Mouse (Mus musculus): ENCODE measurements around the gene Git1. TPM values are rescaled to one million over a fixed set of nuclear protein-coding genes. Genes with fewer than 3 reads are reported as not detected.

Gene Git1
- polyA plus RNA-seq, 1 experiment = 53.2 TPM

DNA sequence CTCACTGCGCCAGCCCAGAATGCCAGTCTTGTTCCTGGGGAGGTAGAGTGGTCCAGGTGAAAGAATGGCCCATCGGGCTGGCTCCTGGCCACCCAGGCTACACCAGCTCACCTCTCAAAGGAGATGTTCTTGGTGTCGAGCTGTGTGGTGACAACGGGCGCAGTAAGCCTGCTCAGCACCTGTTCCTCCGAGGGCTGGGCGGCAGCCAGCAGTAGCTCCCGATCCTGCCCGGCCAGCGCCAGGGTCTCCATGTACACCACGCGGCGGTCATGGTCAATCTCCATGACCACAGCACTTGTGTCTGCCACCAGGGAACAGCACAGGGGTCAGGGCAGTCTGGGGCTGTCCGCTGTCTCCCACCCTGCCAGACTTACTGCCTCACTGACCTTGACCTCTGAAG lies 17.1 kb upstream of the Git1 start:
- no peak for TF ChIP-seq CTCF (conservative IDR thresholded peaks at IDR 0.05; ENCODE audit: insufficient read depth, insufficient read length, low read depth, low read length)
- no peak for TF ChIP-seq POLR2A (IDR thresholded peaks at IDR 0.05; ENCODE audit: low read depth, low read length)
- H3K4me3 ChIP-seq (ENCODE audit: insufficient read depth, low read depth, low read length) = no peak overlapping the region
- H3K27me3 ChIP-seq (replicated peaks; ENCODE audit: control insufficient read depth, insufficient read depth, low read length) = no peaks in the 10 kb centered on the region
- no peaks in the 10 kb centered on the region for H3K4me1 ChIP-seq (ENCODE audit: control insufficient read depth, insufficient read depth, low read length)
- no peak for DNase-seq
- H3K36me3 ChIP-seq (ENCODE audit: control insufficient read depth, insufficient read depth, low read length) = no peaks in the 10 kb centered on the region
- peak overlapping the region; percentile 87; the same call in 1 of the 2 replicates for H3K27ac ChIP-seq (ENCODE audit: insufficient read depth, low read depth, low read length)
- 60% methylated on average over 14 of the region's 14 CpGs for WGBS

DNA sequence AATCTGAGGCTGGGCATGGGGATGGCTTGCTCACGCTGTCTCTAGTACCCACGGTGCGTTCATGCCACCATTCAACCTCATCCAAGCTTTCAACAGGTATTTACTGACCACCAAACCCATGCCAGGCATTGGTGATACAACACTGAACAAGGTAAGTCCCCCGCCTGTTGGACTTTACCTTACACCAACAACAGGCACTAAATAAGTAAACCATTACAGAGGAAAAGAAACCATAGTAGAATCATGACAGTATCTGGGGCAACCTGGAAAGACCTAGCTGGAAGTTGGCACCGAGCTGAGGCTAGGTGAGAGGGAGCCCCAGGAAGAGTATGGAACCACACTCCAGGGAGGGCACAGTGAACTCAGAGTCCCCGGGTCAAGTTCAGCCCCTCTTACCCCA lies 16.5 kb upstream of the Git1 start:
- no peaks in the 10 kb centered on the region for H3K27me3 ChIP-seq (replicated peaks; ENCODE audit: control insufficient read depth, insufficient read depth, low read length)
- DNase-seq = peak; percentile 63
- no peaks in the 10 kb centered on the region for H3K4me1 ChIP-seq (ENCODE audit: control insufficient read depth, insufficient read depth, low read length)
- 57% methylated on average over 6 of the region's 6 CpGs for WGBS
- H3K4me3 ChIP-seq (ENCODE audit: insufficient read depth, low read depth, low read length) = peak overlapping the region; percentile 14; the same call in 1 of the 2 replicates
- H3K36me3 ChIP-seq (ENCODE audit: control insufficient read depth, insufficient read depth, low read length) = no peaks in the 10 kb centered on the region
- H3K27ac ChIP-seq (ENCODE audit: insufficient read depth, low read depth, low read length) = peak overlapping the region; percentile 87
- TF ChIP-seq POLR2A (IDR thresholded peaks at IDR 0.05; ENCODE audit: low read depth, low read length) (no peak), CTCF (conservative IDR thresholded peaks at IDR 0.05; ENCODE audit: insufficient read depth, insufficient read length, low read depth, low read length) (no peak)

DNA sequence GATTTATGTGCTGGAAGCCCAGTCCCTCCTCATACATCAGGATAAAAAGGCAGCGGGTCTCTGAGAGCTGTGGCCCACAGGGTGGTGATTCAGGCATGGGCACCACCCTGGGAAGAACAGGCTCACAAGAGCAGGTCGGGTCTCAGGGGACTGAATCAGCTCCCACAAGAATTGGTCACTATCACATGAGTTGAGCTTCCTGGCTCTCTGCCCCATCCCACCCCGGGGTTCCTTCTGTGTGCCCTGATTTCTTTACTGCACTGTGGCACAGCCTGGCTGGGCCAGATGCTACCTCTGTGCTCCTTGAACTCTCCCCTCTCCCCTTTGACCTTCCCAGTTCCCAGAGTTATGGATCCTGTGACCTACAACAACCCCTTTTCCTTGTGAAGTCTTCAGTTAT lies 10.3 kb upstream of the Git1 start:
- Histone ChIP-seq H3K27ac (ENCODE audit: insufficient read depth, low read depth, low read length) (no peak overlapping the region), H3K4me3 (ENCODE audit: insufficient read depth, low read depth, low read length) (no peak overlapping the region), H3K36me3 (ENCODE audit: control insufficient read depth, insufficient read depth, low read length) (no peaks in the 10 kb centered on the region), H3K4me1 (ENCODE audit: control insufficient read depth, insufficient read depth, low read length) (no peaks in the 10 kb centered on the region), H3K27me3 (replicated peaks; ENCODE audit: control insufficient read depth, insufficient read depth, low read length) (no peaks in the 10 kb centered on the region)
- TF ChIP-seq CTCF (conservative IDR thresholded peaks at IDR 0.05; ENCODE audit: insufficient read depth, insufficient read length, low read depth, low read length) (no peak), POLR2A (IDR thresholded peaks at IDR 0.05; ENCODE audit: low read depth, low read length) (no peak)
- WGBS = 70% methylated on average over 3 of the region's 3 CpGs
- no peak for DNase-seq

DNA sequence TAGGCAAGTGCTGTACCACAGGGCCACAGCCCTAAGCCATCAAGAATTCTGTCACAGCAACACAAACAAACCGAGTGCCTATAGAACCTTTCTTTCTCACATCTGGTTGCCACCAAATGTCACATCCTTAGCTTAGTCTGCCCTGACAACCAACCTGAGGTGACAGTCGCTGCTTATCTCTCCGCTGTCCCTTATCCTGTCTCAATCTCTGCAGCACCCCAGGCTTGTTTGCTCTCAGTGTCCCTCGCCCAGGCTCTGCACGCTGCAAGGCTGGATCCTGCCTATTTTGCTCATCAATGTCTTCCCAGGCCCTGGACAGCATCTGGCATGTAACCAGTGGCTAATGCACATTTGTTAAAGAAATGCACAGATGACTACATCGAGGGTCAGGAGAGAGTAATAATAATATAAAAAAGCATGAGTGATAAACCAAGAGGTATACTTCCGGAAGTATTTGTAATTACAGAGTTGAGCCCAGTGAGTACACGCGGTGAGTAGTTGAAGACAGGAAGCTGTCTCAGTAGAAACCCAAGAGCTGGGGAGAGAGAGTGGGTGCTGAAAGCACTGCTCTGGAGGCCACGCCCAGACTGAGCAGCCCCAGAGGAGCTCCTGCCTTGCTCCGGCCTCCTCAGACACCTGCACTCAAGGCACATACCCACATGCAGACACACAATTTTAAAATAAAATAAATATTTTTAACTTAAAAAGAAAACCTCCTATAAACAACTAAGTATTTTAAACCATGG lies 9.7 kb upstream of the Git1 start:
- Histone ChIP-seq H3K4me3 (ENCODE audit: insufficient read depth, low read depth, low read length) (no peak overlapping the region), H3K27ac (ENCODE audit: insufficient read depth, low read depth, low read length) (no peak overlapping the region), H3K36me3 (ENCODE audit: control insufficient read depth, insufficient read depth, low read length) (no peaks in the 10 kb centered on the region), H3K4me1 (ENCODE audit: control insufficient read depth, insufficient read depth, low read length) (no peaks in the 10 kb centered on the region; the same call in 1 of the 2 replicates), H3K27me3 (replicated peaks; ENCODE audit: control insufficient read depth, insufficient read depth, low read length) (no peaks in the 10 kb centered on the region)
- WGBS = 79% methylated on average over 11 of the region's 11 CpGs
- TF ChIP-seq POLR2A (IDR thresholded peaks at IDR 0.05; ENCODE audit: low read depth, low read length) = no peak
- TF ChIP-seq CTCF (conservative IDR thresholded peaks at IDR 0.05; ENCODE audit: insufficient read depth, insufficient read length, low read depth, low read length) = no peak
- DNase-seq = no peak

DNA sequence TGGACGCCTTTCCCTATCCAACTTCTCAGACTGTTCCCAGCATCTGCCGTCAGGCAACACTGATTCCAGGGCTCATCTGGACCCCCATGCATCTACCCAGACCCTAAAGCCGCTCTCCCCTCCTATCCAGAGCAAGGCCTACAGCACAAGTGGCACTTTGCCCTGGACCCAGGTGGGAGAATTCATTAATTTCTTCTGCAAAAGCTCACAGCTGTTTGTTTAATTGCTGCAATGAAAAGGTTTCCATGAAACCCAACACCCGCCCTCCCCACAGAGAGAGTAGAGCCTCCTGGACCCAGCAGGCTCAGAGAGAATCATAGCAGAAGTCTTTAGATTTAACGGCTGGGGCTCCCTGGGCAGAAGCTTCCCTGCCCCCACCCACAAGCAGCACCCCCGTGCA lies 8.1 kb upstream of the Git1 start:
- Histone ChIP-seq H3K4me3 (ENCODE audit: insufficient read depth, low read depth, low read length) (no peak overlapping the region), H3K27me3 (replicated peaks; ENCODE audit: control insufficient read depth, insufficient read depth, low read length) (no peaks in the 10 kb centered on the region), H3K36me3 (ENCODE audit: control insufficient read depth, insufficient read depth, low read length) (no peaks in the 10 kb centered on the region), H3K4me1 (ENCODE audit: control insufficient read depth, insufficient read depth, low read length) (no peaks in the 10 kb centered on the region; the same call in 1 of the 2 replicates), H3K27ac (ENCODE audit: insufficient read depth, low read depth, low read length) (no peak overlapping the region)
- no peak for TF ChIP-seq POLR2A (IDR thresholded peaks at IDR 0.05; ENCODE audit: low read depth, low read length)
- TF ChIP-seq CTCF (conservative IDR thresholded peaks at IDR 0.05; ENCODE audit: insufficient read depth, insufficient read length, low read depth, low read length) = no peak
- no peak for DNase-seq
- 67% methylated on average over 6 of the region's 6 CpGs for WGBS

DNA sequence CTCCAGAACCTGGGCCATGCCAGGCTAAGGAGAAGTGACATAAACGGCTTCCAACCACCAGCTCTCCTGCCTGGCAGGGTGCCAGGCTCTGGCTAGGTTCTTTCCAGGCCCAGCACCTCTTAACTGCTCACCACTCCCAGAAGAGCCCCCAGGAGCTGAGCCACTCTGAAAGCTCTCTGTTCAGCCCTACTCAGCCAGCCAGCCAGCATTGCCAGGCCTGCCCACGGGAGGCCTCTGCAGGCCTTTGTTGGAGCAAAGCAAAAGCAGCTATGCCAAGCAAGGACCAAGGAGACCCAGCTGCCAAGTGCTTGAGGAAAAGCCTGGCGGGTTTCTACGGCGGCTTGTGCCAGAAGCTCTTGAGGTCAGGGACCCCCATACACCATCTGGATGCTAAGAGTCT lies 6.6 kb upstream of the Git1 start:
- Histone ChIP-seq H3K27me3 (replicated peaks; ENCODE audit: control insufficient read depth, insufficient read depth, low read length) (no peaks in the 10 kb centered on the region), H3K27ac (ENCODE audit: insufficient read depth, low read depth, low read length) (no peak overlapping the region), H3K36me3 (ENCODE audit: control insufficient read depth, insufficient read depth, low read length) (no peaks in the 10 kb centered on the region), H3K4me1 (ENCODE audit: control insufficient read depth, insufficient read depth, low read length) (peaks cover 5% of the 10 kb centered on the region), H3K4me3 (ENCODE audit: insufficient read depth, low read depth, low read length) (no peak overlapping the region)
- WGBS = 67% methylated on average over 5 of the region's 5 CpGs
- no peak for TF ChIP-seq POLR2A (IDR thresholded peaks at IDR 0.05; ENCODE audit: low read depth, low read length)
- no peak for TF ChIP-seq CTCF (conservative IDR thresholded peaks at IDR 0.05; ENCODE audit: insufficient read depth, insufficient read length, low read depth, low read length)
- no peak for DNase-seq

DNA sequence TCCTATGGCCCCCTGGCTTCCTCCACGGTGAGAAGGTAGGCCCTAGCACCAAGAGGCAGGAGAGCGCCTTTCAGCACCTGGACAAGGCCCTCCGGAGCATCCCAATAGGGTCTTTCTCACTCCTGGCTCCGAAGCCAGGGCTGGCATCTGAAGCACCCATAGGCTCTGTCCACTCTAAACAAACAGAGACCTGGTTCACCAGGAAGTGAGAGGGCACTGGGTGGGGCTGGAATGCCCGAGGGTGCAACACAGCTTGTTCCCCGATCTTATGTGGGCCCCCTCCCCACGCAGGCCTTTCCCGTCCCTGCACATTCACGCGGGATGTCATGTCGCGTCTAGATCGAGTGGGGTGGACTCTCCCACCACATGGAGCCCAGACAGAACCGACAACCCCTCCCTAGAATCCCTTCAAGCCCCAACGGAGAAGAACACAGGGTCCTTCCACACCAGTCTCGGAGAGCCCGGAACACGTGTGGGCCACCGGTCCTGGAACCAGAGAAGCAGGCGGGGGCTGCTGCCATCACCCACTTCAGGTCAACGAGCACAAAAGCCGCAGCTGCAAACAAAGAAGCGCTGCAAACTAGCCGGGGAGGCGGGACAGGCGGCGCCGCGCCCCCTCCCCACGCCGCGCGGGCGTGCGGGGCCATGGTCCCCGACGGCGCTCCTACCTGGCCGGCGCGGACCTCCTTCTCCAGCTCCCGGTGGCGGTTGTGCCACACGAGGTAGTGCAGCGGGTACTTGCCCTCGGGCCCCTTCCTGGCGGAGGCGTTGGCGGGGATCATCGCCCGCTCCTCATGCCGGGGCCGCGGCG lies 4.4 kb upstream of the Git1 start:
- WGBS = 8% methylated on average over 55 of the region's 55 CpGs
- no peak for DNase-seq
- Histone ChIP-seq H3K4me3 (ENCODE audit: insufficient read depth, low read depth, low read length) (peak overlapping the region; percentile 61), H3K27me3 (replicated peaks; ENCODE audit: control insufficient read depth, insufficient read depth, low read length) (no peaks in the 10 kb centered on the region), H3K4me1 (ENCODE audit: control insufficient read depth, insufficient read depth, low read length) (peaks cover 11% of the 10 kb centered on the region), H3K27ac (ENCODE audit: insufficient read depth, low read depth, low read length) (no peak overlapping the region), H3K36me3 (ENCODE audit: control insufficient read depth, insufficient read depth, low read length) (no peaks in the 10 kb centered on the region)
- no peak for TF ChIP-seq POLR2A (IDR thresholded peaks at IDR 0.05; ENCODE audit: low read depth, low read length)
- no peak for TF ChIP-seq CTCF (conservative IDR thresholded peaks at IDR 0.05; ENCODE audit: insufficient read depth, insufficient read length, low read depth, low read length)
